Mouse (Mus musculus) thymus, postnatal 36 days (tissue): Measurements from ENCODE around the gene Tigd3.

ENCODE experiments used
- DNase-seq, 2 experiments: peaks; one replicate each; pipeline ENCODE4 v3.0.0; 2022; ENCODE audit warnings: mixed read lengths in 2 of 2

The Tigd3 gene

DNA sequence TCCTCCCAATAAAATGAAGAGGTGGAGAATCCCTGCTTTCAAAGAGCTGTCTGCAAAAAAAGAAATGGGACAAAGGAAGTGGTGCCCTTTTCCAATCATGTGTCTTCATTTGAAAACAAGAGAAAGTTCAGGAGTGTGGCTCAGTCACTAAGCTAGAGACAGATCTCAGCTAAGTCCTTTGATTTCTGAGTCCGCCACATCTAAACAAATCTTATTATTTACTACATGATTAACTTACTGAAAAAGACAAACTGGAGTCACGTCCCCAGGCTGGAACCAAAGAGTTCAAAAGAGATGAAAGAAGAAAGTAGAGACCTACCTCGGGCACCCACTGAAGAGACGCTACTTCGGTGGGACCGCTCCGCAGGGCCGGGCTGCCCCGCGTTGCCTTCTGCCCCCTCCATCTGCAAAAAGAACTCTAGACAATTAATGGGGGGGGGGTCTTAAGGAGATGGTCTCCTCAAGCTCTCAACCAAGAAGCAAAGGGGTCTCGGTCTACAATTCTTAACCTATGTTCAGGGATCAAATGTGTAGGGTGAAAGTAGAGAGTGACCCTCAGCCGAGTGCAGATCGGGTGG lies 19.5 kb downstream of the Tigd3 start:
- DNase-seq = no peak

DNA sequence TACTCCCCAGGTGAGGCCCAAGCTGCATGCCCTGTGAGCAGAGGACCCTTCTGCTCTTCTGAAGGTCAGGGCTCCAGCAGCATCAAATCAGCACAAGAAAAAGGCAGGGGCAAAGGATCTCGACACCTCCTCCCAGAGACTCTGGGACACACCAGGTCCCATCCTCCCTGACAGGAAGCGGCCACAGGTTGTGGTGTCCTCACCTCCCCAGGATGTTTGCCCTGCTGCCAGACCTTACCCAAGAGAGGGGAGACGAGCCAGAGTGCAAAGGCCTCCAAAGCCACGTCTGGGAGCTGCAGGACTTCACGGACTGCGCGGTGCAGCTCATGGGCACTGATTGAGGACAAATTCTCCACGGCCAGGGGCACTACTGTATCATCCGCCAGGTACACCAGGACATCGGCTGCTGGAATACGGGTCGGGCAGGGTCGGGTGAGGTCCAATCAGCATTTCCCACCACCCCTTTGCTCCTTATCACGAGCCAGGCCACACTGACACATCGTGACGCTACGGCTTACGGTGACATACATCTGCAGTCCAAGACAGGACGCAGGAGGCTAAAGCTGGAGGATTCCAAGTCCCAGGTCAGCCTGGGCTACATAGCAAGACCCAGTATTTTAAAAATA lies 20.9 kb downstream of the Tigd3 start:
- DNase-seq = peak; percentile 44 to 60

DNA sequence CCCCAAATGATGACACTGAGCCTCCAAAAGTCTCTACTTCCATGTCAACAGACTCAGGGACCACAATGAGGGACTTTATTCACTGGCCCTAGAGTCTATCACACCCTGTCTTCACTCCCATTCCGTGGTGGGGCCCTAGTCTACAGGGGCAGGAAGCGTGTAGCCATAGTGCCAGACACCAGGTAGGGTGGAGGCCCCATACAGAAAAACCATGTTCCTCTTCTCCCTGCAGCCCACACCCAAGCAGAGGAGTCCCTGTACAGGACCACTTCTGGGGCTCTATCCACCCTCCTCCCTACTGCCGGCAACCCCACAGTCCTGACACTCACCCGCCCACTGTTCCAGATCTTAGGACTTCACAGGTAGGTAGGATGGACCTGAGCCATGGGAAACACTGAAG lies 21.4 kb downstream of the Tigd3 start:
- peak; percentile 44 to 49 for DNase-seq

DNA sequence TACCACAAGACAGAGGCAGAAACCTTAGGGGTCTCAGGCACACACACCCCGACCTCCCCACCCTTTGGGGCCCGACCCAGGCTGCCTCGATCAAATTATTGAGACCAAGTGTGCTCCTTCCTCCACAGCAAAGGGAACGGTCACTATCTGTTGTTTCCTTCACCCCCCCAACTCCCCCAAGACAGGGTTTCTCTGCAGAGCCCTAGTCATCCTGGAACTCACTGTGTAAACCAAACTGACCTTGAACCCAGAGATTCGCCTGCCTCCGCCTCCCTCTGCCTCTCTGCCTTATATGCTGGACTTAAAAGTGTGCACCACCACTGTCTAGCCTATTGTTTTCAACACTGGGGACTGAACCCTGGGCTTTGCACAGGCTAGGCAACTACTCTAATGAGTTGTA lies 22.3 kb downstream of the Tigd3 start:
- DNase-seq = no peak

DNA sequence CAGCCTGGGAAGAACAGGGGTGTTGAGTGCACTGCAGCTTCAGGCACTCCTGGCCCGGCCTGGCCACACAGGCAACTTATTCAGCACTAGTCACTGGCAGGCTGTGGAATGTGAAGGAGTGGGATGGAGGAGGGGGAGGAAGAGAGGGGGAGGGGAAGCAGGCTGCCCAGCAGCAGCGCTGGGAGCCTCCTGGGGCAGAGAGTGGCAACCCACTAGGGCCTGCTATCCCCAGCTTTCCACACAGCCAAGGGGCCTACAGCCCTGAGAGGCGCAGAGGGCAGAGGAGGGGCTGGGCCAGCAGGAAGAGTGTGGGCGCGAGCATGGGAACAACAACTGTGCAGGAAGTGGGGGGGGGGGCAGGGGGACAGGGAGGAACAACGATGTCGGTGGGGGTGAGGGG lies 22.7 kb downstream of the Tigd3 start:
- DNase-seq = peak; percentile 71 to 85

DNA sequence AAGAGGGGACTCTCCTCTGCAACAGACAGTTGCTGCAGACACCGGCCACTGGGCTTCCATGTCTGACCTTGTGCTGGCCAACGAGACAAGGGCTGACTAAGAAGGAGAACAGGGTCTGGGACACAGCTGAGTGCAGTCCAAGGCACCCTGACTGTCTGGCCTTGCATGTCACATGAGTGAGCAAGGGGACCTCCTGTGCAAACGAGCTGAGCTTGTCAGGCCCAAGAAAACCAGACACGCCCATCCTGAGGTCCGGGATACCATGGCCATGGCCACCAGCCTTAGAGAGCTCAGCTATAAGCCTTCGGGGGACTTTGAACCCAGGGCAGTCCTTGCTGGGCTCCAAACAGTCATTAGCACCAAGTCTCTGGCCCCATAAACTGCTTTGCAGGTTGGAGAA lies 25.9 kb downstream of the Tigd3 start:
- no peak for DNase-seq

DNA sequence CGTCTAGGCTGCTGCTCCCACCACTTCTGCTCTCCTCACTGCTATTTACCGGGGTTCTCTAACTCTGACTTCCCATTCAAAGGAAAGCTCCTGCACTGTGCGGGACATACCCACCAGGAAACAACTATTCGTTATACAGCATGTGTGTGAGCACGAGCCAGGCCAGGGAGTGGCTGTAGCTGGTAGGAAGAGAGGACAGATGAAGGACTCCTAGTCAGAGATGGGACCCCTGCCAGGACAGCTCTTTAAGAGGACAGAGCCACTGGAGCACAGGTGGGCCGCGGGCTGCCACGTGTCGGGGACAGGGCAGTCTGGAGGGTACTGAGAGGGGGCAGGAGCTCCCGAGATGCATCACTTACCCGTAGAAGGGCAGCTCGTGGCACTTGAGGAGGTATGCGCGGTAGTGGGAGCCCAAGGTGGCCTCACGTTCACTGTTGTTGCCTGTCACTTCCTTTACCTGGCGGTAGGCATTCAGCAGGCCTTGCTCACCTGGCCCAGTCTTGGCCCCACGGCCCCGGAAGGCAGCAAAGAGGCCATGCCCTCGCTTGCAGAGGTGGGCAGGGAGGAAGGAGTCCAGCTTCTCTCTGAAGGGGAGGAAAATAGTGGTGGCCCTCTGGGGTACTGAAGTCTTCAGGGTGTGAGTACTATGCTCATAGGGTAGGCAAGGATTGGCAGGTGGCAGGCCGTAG lies 29.1 kb downstream of the Tigd3 start:
- no peak for DNase-seq

DNA sequence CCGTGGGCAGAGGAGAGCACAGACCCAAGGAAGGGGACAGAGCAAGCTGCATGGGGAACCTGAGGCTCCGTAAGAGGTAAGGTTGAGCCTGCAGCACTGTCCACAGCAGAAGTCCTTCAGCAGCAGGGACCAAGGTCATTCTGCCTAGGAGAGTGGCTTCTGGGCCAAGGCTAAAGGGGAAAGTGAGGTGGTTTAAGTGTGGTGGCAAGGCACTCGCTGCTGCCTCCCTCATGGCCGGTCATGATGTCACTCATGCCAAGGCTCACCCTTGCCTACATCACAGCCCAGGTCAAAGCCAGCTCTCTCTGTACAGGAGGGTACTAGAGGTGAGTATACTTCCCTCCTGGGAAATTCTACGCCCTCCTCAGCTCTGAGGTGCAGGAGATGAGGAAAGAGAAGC lies 30.2 kb downstream of the Tigd3 start:
- DNase-seq = no peak

DNA sequence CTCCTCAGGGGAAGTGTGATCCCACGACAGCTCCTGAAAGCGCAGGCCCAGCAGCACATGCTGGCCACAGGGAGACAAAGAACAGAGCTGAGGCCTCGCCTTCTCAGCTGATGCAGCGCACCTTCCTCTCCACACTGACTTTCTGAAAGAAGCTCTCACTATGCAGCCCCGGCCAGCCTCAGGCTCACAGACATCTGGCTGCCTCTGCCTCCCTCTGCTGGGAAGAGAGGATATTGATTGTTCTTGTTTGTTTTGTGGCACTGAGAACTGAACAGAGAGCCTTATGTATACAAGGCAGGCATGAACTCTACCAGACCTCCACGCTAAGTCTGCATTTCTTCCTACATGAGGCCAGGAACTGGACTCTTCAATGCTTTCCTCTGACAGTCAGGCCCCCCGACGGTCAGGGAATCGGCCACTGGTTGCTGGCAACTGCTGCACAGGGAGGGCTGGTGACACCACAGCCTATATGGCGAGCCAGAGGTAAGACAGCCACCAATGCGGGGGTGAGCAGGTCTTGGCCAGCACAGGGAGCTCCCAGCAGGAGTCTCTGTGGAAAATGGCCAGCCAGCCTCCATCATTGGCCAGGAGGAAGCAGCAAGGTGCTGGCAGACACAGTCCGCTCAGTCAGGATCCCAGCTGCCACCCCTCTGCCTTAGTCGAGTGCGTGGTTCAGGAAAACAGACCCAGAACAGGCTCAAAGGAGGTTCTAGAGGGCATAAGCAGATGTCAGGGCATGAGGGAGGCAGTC lies 31.4 kb downstream of the Tigd3 start:
- no peak for DNase-seq

DNA sequence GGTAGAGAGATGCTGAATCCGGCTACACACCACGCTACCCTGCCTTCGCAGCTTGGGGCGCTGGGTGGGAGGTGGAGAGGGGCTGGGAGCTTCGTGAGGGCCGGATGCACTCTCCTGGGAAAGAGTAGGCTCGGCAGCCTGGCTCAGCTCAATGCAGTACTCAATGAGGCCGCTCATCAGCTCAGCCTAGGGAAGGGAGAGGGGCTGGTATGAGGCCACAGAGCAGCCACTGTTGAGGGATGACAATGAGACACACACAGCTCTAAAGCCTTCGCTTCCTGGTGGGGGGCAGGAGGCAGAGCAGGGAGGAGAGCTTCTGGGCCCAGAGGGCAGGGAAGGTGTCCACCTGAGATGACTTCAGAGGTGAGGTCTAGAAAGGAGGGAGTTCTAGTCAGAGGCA lies 37.3 kb downstream of the Tigd3 start:
- no peak for DNase-seq

DNA sequence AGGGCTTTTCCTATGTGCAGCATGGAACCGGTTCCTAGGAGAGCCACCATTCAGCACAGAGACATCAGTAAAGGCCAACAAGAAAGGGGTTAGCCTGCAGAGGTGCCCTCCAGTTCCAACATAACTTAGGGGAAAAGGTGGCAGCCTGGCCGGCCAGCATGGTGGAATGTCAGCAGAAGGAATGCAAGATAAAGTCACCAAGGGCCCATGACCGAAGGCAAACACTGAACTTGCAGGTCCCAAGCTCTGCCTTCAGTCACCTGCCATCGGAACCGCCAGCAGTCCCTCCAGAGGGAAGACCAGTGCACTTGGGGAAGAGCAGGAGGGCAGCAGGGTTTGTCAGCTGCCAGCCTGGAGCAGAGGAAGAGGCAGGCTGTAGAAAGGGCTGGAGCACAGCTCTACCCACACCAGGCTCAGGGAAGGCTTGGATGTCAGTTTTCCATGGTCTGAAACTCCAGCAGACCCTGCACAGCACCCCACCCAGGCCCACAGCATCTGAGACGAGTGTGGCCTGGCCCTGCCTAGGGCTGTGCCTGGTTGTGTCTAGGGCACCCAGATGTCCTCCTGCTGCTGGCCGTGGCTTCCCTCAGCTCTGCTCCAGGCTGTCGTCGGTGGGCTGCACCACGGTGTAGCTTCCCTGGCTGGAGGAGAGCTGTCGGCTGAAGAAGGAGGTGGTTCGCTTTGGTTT lies 41.8 kb downstream of the Tigd3 start:
- DNase-seq = no peak

DNA sequence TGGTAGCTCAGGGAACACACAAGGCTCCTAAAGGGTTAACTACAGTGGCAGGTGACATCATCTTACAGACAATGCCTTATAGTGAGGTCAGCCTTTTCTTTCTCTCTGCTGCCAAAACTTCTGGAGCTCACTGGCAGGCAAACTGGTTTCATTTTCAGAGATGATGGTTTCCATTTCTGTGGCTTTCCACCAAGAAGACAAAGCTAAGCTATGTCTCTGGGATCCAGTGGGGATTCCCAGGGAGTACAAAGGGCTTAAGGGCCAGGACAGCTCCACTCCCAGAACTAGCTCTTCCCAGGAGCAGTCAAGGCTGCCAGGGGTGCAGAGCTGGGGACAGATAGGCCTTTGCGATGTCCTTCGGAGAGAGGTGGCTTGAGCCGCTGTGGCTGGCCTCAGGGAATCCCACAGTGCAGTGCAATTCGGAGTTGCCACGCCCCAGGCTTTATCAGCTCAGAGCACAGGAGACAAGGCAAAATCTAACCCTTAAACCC lies 42.4 kb downstream of the Tigd3 start:
- DNase-seq = no peak

DNA sequence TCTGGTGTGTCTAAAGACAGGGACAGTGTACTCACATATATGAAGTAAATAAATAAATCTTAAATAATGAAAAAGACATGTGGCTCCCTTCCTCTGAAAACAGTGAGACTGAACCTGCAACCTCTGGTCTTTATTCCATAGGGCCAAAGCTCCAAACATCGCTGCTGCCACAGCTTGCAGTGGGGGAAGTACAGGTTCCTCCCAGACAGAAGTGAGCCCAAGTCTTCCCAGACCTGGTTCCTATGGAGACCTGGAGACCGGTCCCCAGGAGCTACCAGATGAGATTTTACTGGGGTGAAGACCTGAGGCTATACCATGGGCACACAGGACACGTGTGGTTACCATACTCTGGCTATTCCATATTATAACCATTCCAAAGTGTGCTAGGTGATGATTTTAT lies 43.1 kb downstream of the Tigd3 start:
- no peak for DNase-seq

DNA sequence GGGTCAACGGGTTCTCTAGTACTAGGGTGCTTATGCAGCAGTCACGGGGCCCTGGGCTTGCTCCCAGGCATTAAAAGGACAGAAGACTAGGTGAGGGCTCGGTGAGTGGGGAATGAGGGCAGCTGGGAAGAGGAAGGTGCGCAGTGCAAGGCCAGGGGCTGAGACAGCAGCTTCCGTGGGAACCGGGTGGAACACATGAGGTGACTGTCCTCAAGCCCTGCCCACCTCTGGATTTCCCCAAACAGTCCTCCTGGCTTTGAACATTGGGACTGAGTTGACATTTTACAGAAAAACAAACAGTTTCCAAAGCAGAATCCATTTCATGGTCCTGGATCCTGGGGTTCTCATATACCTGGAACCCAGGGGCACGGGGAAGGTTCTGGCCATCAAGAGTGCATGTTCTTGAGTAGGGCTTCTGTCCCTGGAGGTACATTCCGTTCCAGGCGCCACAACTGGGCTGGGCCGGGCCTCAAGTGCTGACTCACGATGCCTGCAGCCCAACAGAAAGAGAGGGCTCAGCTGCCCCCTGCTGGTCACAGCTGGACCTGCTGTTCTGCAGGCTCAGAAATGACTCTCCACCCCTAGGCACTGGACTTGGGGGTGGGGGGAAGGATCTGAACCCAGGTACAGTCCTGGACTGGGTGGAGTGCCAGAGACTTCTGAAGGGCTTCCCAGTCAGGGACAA lies 44.0 kb downstream of the Tigd3 start:
- peak; percentile 88 to 90 for DNase-seq

DNA sequence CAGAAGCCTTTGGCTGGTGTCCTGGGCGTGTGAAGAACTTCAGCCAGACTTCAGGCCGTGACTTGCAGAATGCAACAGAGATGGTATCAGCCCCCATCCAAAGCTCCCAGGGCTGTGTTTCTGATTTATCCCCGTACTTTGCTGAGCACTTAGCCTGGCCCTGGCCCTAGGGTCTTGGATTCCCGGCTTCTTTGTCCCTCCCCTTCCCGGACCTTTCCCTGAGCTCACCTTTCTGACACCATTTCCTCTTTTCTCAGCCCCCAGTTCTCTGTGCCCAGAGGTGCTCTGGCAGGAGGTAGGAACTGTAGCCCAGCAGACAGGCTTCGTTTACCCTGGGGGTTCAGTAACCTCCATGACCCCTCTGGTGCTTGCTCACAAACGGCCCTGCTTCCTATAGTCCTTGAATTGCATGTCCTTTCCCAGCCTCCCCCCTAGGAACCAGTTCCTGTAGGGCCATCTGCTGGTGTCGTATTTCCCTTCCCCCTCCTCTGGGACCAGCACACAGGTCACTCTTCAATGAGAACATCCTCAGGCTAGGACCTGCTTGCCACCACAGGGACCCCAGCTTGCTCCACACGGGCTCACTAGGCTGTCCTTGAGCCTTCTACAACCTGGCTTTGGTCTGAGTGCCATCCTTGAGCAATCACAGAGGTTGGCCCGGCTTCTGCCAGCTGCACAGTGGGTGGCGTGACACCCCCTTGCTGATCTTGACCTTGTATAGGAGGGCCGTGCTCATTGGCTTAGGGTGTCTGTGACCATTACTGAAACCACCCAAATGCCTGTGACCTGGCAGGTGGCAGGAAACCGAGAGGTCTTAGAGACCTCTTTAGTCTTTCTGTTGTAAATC lies 44.9 kb downstream of the Tigd3 start:
- DNase-seq = peak in 1 of 2 experiments; percentile 32

DNA sequence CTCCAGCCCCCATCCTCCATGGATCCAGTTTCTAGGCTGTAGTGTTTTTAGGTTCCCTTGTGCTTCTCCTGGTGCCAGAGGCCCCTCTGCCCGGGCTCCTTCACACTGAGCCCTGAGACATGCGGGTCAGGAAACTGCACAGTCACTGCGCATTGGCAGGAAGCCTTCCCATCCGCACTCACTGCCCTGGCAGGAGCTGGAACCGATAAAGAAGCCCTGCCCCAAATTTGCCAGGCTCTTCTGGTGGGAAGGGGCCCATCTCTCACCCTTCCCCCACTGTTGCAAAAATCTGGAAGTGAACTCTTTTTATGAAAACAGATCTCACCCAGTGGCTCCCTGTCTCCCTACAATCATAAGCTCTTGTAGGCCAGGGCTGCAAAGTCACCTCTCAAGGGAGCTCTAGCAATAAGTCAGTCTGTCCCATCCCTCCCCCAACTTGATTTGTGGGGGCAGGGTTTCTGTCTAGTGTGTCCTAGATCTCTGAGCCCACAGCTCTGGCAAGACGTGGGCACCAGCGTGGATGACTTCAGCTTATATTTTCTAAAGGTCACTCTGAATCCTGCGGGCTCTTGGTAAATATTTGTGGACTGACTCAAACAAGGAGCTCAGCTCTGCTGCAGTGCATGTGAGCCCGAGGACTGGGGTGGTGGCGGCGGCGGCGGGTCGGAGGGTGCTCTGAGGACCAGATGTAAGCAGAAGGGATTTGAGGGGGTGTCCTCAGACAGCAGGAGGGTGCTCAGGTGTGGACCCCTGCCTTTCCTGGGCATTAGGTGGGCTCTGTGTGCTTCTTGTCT lies 45.7 kb downstream of the Tigd3 start:
- peak; percentile 44 to 62 for DNase-seq

DNA sequence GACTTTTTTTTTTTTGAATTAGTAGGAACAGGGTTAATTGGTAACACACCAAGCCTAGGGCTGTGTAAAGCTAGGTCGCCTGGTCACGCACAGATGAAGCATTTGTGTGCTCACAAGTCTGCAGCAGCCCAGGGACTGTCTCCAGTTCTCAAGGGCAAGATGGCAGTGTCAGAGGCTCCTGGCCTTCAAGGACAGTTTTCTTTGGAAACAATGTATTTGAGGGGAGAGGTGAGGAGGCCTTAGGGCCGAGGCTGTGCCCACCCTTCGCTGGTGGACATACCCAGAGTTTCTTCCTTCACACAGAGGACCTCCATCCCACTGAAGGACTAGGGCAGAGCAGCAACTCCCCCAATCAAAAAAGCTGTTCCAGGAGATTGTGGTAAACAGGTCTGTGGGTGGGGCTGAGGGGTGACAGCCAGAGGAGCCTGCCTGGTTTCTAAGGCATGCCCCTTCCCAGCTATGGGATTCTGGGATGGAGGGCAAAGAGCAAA lies 46.6 kb downstream of the Tigd3 start:
- peak in 1 of 2 experiments; percentile 36 for DNase-seq

DNA sequence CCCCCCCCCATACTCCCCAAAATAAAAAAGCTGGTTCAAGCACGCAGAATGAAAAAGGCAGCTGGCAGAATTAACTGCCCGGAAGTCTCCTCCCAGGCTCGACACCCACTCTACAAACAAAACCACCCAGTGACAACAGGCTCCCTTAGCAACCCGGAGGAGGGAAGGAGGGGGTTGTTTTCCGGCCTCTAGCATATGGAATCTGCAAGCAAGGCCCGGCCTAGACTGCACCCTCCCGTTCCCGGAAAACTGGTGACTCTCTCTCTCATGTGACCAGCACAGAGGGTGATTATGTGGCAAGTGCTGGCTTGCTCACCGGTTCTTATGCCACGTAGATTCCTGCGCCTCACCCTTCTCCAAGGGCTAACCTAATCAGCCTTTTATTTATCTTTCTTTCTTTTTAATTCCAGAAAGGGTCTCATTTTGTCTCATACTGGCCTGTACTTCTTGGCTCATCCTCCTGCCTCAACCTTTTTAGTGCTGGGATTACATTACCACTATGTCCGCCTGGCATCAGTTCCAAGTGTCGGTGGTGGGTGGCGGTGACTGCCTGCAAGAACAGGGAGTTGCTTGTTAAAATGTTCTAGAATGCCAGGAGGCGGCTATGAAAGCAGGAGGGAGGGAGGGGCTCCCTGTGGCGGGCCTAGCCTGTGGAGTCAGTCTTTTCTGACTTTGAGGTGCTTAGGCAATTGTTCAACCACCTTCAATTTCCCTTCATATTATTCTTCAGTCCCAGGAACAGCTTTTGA lies 47.2 kb downstream of the Tigd3 start:
- peak; percentile 52 to 64 for DNase-seq

DNA sequence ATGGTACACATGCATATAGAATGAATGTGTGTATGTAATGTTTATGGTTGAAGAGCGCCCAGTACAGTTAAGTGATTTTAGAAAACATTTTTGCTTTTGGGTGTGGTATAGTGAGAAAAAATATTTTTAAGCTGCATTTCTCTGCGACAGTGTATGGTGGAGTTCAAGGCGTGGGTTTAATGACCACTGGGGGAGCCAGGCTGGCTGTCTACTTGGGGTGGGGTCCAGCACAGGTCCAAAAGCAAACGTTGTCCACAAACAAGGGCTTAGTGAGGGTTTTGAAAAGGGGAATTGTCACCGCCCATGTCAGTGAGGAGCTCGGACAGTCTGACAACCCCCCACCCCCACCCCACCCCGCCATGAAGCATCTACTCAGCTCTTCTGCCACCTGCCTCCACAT lies 47.8 kb downstream of the Tigd3 start:
- DNase-seq = peak in 1 of 2 experiments; percentile 44
